Mouse (Mus musculus): ENCODE data around the gene Tnr.
A peak's percentile ranks its signal among the peaks of the same experiment; 100 is the strongest.

Gene Tnr

GRCm38 (mm10) chr1:159716301-159716700, 192.7 kb downstream of the Tnr start:
- DNase-seq (ENCODE audit: low read depth, low spot score), result no peak

- no peak for DNase-seq (ENCODE audit: low read depth, low spot score)
These were observed 193.4 kb downstream of the Tnr start for GRCm38 (mm10) chr1:159717016-159717415.

GRCm38 (mm10) chr1:159723733-159724132, 200.2 kb downstream of the Tnr start:
- DNase-seq (ENCODE audit: low read depth, low spot score), result no peak

GRCm38 (mm10) chr1:159729270-159729669, 205.7 kb downstream of the Tnr start:
- no peak for DNase-seq (ENCODE audit: low read depth, low spot score)

- DNase-seq (ENCODE audit: low read depth, low spot score), result no peak
These were observed 207.3 kb downstream of the Tnr start for GRCm38 (mm10) chr1:159730826-159731225.

GRCm38 (mm10) chr1:159735099-159735498, 211.5 kb downstream of the Tnr start:
- peak; percentile 3 for DNase-seq (ENCODE audit: low read depth, low spot score)

GRCm38 (mm10) chr1:159739478-159739877, 215.9 kb downstream of the Tnr start:
- DNase-seq (ENCODE audit: low read depth, low spot score), result no peak

- no peak for DNase-seq (ENCODE audit: low read depth, low spot score)
These were observed 217.9 kb downstream of the Tnr start for GRCm38 (mm10) chr1:159741237-159742002.

GRCm38 (mm10) chr1:159742003-159742274, 218.4 kb downstream of the Tnr start:
- no peak for DNase-seq (ENCODE audit: low read depth, low spot score)

- DNase-seq (ENCODE audit: low read depth, low spot score), result no peak
These were observed 220.2 kb downstream of the Tnr start for GRCm38 (mm10) chr1:159743744-159744253.

GRCm38 (mm10) chr1:159745311-159745710, 221.7 kb downstream of the Tnr start:
- DNase-seq (ENCODE audit: low read depth, low spot score), result no peak

GRCm38 (mm10) chr1:159747969-159748368, 224.4 kb downstream of the Tnr start:
- no peak for DNase-seq (ENCODE audit: low read depth, low spot score)

GRCm38 (mm10) chr1:159750411-159750810, 226.8 kb downstream of the Tnr start:
- DNase-seq (ENCODE audit: low read depth, low spot score), result no peak

GRCm38 (mm10) chr1:159750876-159751275, 227.3 kb downstream of the Tnr start:
- DNase-seq (ENCODE audit: low read depth, low spot score), result no peak

GRCm38 (mm10) chr1:159760970-159761369, 237.4 kb downstream of the Tnr start:
- no peak for DNase-seq (ENCODE audit: low read depth, low spot score)

- no peak for DNase-seq (ENCODE audit: low read depth, low spot score)
These were observed 240.3 kb downstream of the Tnr start for GRCm38 (mm10) chr1:159763901-159764300.

- no peak for DNase-seq (ENCODE audit: low read depth, low spot score)
These were observed 241.3 kb downstream of the Tnr start for GRCm38 (mm10) chr1:159764897-159765296.

GRCm38 (mm10) chr1:159769948-159770347, 246.4 kb downstream of the Tnr start:
- DNase-seq (ENCODE audit: low read depth, low spot score), result no peak

GRCm38 (mm10) chr1:159773671-159774070, 250.1 kb downstream of the Tnr start:
- no peak for DNase-seq (ENCODE audit: low read depth, low spot score)

GRCm38 (mm10) chr1:159775168-159775567, 251.6 kb downstream of the Tnr start:
- no peak for DNase-seq (ENCODE audit: low read depth, low spot score)

- no peak for DNase-seq (ENCODE audit: low read depth, low spot score)
These were observed 253.5 kb downstream of the Tnr start for GRCm38 (mm10) chr1:159777107-159777506.

GRCm38 (mm10) chr1:159779424-159779823, 255.9 kb downstream of the Tnr start:
- no peak for DNase-seq (ENCODE audit: low read depth, low spot score)

GRCm38 (mm10) chr1:159783842-159784241, 260.3 kb downstream of the Tnr start:
- DNase-seq (ENCODE audit: low read depth, low spot score), result peak; percentile 8

GRCm38 (mm10) chr1:159788312-159788711, 264.7 kb downstream of the Tnr start:
- no peak for DNase-seq (ENCODE audit: low read depth, low spot score)

Measured in A20 (cell line).